Mouse (Mus musculus): Measurements from ENCODE around the gene Muc1. TPM values are rescaled to one million over a fixed set of nuclear protein-coding genes. Genes with fewer than 3 reads are reported as not detected.

Gene Muc1
- polyA plus RNA-seq, 1 experiment, result 0.67 TPM

DNA sequence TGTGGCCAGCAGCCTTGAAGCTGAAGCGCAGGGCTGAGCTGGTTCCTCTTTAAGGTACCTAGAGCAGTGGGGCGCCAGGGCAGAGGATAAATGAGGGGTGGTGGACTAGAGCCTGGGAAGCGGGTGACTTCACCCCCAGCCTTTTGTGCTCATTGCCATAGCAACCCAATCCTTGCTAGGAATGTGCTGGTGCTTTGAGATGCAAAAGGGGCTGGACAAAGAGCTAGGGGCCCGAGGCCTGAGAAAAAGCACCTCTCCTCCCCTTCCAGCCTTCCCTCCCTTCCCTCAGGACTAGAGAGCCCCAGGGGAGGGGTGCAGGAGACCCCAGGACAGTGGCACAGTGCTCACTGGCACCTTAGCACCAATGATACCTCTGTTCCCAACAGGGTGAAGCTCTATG is 2.9 kb upstream of the Muc1 start:
- Histone ChIP-seq H3K27ac (ENCODE audit: control insufficient read depth, insufficient read depth, low read depth, low read length, poor library complexity) (no peak overlapping the region), H3K4me1 (ENCODE audit: control insufficient read depth, insufficient read depth, low read length) (no peaks in the 10 kb centered on the region), H3K4me3 (replicated peaks; ENCODE audit: control insufficient read depth, low read depth, low read length) (no peak overlapping the region)
- WGBS, result 52% methylated on average over 4 of the region's 4 CpGs
- TF ChIP-seq CTCF (IDR thresholded peaks at IDR 0.05; ENCODE audit: control insufficient read depth, insufficient read depth, low read length), result no peak
- no peak for TF ChIP-seq POLR2A (IDR thresholded peaks at IDR 0.05; ENCODE audit: borderline replicate concordance, control insufficient read depth, low read depth, low read length)

DNA sequence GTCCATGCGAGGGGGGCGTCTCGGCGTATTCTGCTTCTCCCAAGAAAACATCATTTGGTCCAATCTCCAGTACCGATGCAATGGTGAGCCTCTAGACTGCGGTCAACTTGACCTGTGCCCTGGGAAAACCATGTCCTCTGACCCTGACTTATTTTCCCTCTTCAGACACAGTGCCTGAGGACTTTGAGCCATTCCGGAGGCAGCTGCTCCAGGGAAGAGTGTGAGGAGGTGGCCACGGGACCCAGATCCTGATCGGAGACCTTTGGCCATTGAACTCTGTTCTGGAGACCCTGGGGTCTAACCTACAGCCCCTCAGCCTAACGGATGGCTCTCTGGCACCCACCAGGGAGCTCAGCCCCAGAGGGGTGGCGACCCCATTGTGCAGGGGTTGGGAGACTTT is 2.5 kb upstream of the Muc1 start:
- H3K4me1 ChIP-seq (ENCODE audit: control insufficient read depth, insufficient read depth, low read length), result no peaks in the 10 kb centered on the region
- no peak for TF ChIP-seq CTCF (IDR thresholded peaks at IDR 0.05; ENCODE audit: control insufficient read depth, insufficient read depth, low read length)
- no peak for TF ChIP-seq POLR2A (IDR thresholded peaks at IDR 0.05; ENCODE audit: borderline replicate concordance, control insufficient read depth, low read depth, low read length)
- WGBS, result 86% methylated on average over 11 of the region's 11 CpGs
- no peak overlapping the region for H3K4me3 ChIP-seq (replicated peaks; ENCODE audit: control insufficient read depth, low read depth, low read length)
- H3K27ac ChIP-seq (ENCODE audit: control insufficient read depth, insufficient read depth, low read depth, low read length, poor library complexity), result no peak overlapping the region

DNA sequence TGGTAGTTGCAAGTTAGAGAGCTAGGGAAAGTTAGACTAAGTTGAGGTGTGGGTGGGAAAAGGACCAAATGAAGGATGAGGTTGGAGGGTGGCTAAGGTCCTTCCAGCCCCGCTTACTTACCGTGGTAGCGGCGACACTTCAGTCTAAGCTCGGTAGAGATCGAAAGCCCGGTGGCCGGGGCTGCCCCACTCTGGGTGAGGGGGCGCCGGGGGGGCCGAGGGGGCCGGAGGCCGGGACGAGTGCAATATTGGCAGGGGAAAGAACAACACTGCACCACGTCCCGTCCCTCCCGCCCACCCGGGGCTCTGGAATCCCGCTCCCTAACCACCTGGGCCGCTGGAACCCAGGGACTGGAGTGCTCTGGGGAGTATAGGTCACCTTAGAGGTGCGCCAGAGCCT is 2.0 kb upstream of the Muc1 start, which contains the start of gene Mtx1:
TSS of gene Mtx1 (minus strand) at position 189 of the 400 bp plus-strand sequence.
- Histone ChIP-seq H3K27ac (ENCODE audit: control insufficient read depth, insufficient read depth, low read depth, low read length, poor library complexity) (no peak within 1 kb of the TSS), H3K4me1 (ENCODE audit: control insufficient read depth, insufficient read depth, low read length) (no peaks in the 10 kb centered on the region), H3K4me3 (replicated peaks; ENCODE audit: control insufficient read depth, low read depth, low read length) (no peak within 1 kb of the TSS)
- TF ChIP-seq POLR2A (IDR thresholded peaks at IDR 0.05; ENCODE audit: borderline replicate concordance, control insufficient read depth, low read depth, low read length) (no peak), CTCF (IDR thresholded peaks at IDR 0.05; ENCODE audit: control insufficient read depth, insufficient read depth, low read length) (no peak)
- 13% methylated on average over 20 of the region's 21 CpGs for WGBS

DNA sequence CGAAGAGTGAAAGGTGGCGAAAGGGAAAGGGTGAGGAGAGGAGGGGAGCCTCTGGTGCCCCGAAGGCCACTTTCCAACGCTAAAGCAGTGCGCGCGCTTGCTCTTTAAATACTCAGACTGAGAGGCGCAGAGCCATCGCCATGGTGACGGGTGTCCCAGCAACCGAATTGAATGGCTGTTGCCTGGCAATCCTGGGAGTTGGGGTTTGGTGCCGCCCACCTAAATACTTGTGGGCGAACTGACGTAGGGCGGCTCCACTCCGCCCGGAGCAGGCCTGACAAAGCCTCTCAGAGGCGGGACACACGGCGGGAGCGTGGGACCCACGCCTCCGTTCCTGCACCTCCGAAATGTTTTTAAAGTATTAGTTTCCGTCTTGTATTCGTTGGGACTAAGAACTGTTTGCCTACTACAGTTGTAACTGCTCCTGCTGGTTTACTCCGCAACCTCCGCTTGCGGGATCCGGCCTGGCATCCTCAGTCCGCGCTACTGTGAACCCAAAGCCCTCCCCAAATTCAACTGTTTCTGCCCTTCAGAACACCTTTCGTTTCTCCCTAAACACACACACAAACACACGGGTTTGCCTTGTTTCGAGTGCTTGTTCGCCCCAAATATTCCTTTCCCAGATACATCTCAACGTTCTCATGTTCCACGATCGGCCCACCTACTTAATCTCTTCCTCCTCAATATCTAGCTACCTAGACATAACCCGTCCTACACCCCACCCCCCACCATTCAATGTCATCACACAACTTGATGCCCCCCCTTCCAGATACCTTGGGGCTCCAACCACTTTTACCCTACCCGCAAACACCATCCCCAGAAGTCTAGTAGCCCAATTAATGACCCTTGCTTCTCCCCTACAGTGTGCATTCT is 1.3 kb upstream of the Muc1 start:
- Histone ChIP-seq H3K4me3 (replicated peaks; ENCODE audit: control insufficient read depth, low read depth, low read length) (no peak overlapping the region), H3K4me1 (ENCODE audit: control insufficient read depth, insufficient read depth, low read length) (no peaks in the 10 kb centered on the region), H3K27ac (ENCODE audit: control insufficient read depth, insufficient read depth, low read depth, low read length, poor library complexity) (no peak overlapping the region)
- TF ChIP-seq POLR2A (IDR thresholded peaks at IDR 0.05; ENCODE audit: borderline replicate concordance, control insufficient read depth, low read depth, low read length) (0 out of 2 replicates have a peak, but pooled peaks have one; percentile 18), CTCF (IDR thresholded peaks at IDR 0.05; ENCODE audit: control insufficient read depth, insufficient read depth, low read length) (no peak)
- WGBS, result 1% methylated on average over 41 of the region's 41 CpGs

DNA sequence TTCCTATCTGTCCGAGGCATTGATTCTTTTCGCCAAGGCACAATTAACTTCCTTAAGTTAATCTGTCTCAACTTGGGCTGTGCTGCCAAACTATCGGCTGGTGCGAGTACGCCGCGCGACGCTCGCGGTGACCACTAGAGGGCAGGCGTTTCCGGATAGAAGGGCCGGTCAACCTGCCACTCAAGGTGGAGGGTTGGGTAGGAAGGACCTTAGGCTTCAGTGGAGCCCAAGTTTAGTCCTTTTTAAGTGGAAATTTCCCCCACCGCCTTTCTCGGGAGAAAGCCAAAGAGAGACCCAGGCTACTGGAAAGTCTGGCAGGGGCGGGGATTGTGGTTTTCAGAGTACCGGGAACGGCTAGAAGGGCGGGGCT is 692 bp upstream of the Muc1 start:
- no peak; the same call in 1 of the 2 replicates for TF ChIP-seq POLR2A (IDR thresholded peaks at IDR 0.05; ENCODE audit: borderline replicate concordance, control insufficient read depth, low read depth, low read length)
- peak; percentile 95 for TF ChIP-seq CTCF (IDR thresholded peaks at IDR 0.05; ENCODE audit: control insufficient read depth, insufficient read depth, low read length)
- WGBS, result under 1% methylated on average over 20 of the region's 20 CpGs

DNA sequence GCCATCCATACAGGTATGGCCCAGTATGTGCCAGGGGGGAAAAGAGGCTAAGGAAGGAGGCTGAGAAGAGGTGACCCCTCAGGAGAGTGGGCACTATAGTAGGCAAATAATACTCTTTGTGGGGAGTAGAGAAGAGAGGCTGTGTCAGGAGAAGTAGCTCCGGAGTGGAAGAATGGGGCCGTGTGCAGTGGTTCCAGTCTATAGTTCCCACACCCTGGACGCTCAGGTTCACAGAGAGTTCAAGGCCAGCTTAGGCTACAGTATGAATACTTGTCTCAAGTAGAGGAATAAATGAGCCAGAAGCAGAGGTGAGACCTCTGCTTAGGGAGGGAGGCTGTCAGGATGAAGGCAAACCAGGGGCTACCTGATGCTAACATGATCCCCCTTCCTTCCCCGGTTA is 419 bp downstream of the Muc1 start:
- Histone ChIP-seq H3K27ac (ENCODE audit: control insufficient read depth, insufficient read depth, low read depth, low read length, poor library complexity) (no peak overlapping the region), H3K4me1 (ENCODE audit: control insufficient read depth, insufficient read depth, low read length) (peaks cover 2% of the 10 kb centered on the region; the same call in 1 of the 2 replicates), H3K4me3 (replicated peaks; ENCODE audit: control insufficient read depth, low read depth, low read length) (no peak overlapping the region)
- TF ChIP-seq CTCF (IDR thresholded peaks at IDR 0.05; ENCODE audit: control insufficient read depth, insufficient read depth, low read length) (no peak), POLR2A (IDR thresholded peaks at IDR 0.05; ENCODE audit: borderline replicate concordance, control insufficient read depth, low read depth, low read length) (no peak)
- WGBS, result 90% methylated on average over 4 of the region's 4 CpGs

More for the DNA sequence above, 692 bp upstream of the Muc1 start:
- Histone ChIP-seq H3K4me3 (replicated peaks; ENCODE audit: control insufficient read depth, low read depth, low read length) (peak overlapping the region; percentile 30), H3K27ac (ENCODE audit: control insufficient read depth, insufficient read depth, low read depth, low read length, poor library complexity) (no peak overlapping the region), H3K4me1 (ENCODE audit: control insufficient read depth, insufficient read depth, low read length) (no peaks in the 10 kb centered on the region)

DNA sequence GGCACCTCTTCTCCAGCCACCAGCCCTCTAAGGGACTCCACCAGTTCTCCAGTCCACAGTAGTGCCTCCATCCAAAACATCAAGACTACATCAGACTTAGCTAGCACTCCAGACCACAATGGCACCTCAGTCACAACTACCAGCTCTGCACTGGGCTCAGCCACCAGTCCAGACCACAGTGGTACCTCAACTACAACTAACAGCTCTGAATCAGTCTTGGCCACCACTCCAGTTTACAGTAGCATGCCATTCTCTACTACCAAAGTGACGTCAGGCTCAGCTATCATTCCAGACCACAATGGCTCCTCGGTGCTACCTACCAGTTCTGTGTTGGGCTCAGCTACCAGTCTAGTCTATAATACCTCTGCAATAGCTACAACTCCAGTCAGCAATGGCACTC is 1.7 kb downstream of the Muc1 start:
- H3K4me3 ChIP-seq (replicated peaks; ENCODE audit: control insufficient read depth, low read depth, low read length), result no peak overlapping the region
- TF ChIP-seq CTCF (IDR thresholded peaks at IDR 0.05; ENCODE audit: control insufficient read depth, insufficient read depth, low read length), result no peak
- TF ChIP-seq POLR2A (IDR thresholded peaks at IDR 0.05; ENCODE audit: borderline replicate concordance, control insufficient read depth, low read depth, low read length), result no peak
- WGBS, result 76% methylated on average over 2 of the region's 2 CpGs
- H3K4me1 ChIP-seq (ENCODE audit: control insufficient read depth, insufficient read depth, low read length), result peaks cover 3% of the 10 kb centered on the region; the same call in 1 of the 2 replicates
- no peak overlapping the region for H3K27ac ChIP-seq (ENCODE audit: control insufficient read depth, insufficient read depth, low read depth, low read length, poor library complexity)

DNA sequence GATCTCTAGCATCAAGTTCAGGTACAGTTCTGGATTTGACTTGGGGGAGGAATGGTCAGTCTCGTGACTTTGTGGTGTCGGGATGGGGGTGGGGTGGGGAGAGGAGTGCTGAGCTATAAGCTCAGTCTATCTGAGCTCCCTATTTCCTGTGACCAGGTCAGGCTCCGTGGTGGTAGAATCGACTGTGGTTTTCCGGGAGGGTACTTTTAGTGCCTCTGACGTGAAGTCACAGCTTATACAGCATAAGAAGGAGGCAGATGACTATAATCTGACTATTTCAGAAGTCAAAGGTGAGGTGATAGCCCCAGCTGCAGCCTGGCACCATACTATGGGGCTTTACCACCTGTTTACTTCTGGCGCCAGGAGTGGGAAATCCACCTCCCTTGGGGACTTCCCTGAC is 2.5 kb downstream of the Muc1 start:
- 7% methylated on average over 7 of the region's 7 CpGs for WGBS
- no peak overlapping the region for H3K4me3 ChIP-seq (replicated peaks; ENCODE audit: control insufficient read depth, low read depth, low read length)
- peaks cover 3% of the 10 kb centered on the region; the same call in 1 of the 2 replicates for H3K4me1 ChIP-seq (ENCODE audit: control insufficient read depth, insufficient read depth, low read length)
- H3K27ac ChIP-seq (ENCODE audit: control insufficient read depth, insufficient read depth, low read depth, low read length, poor library complexity), result no peak overlapping the region
- TF ChIP-seq CTCF (IDR thresholded peaks at IDR 0.05; ENCODE audit: control insufficient read depth, insufficient read depth, low read length), result no peak
- no peak for TF ChIP-seq POLR2A (IDR thresholded peaks at IDR 0.05; ENCODE audit: borderline replicate concordance, control insufficient read depth, low read depth, low read length)
